8 mouse cellular contexts compared by ENCODE assay signal in genomic region chr3:89281579-89282290, GRCm38 (mm10). TPM values are rescaled to one million over a fixed set of nuclear protein-coding genes. Genes with fewer than 3 reads are reported as not detected.
DNase-seq lines count a peak whose midpoint lies in the region; ATAC-seq lines count a peak whose summit lies in the region.

No protein-coding gene starts in this region.

- ATAC-seq in activated CD4-positive, CD25-positive, alpha-beta regulatory T cell, adult 4 months = peak; percentile 65
- ATAC-seq in common myeloid progenitor, adult 5-6 weeks (replicated peaks; ENCODE audit: low read depth, poor library complexity, severe bottlenecking) = peak; percentile 72
- ATAC-seq in intestine, embryonic 14.5 days (replicated peaks; ENCODE audit: low FRiP score, low TSS enrichment, low read depth) = no peak
- peak; percentile 33; the same call in 1 of the 2 replicates for ATAC-seq in midbrain, embryonic 11.5 days (ENCODE audit: low FRiP score)

- peak; percentile 78 to 84 for DNase-seq in gastrocnemius, postnatal 36 days
- DNase-seq in intestine, embryonic 14.5 days (ENCODE audit: low spot score) = peak; percentile 90
- peak; percentile 89 for DNase-seq in limb, embryonic 10.5 days (ENCODE audit: low spot score)
- DNase-seq in midbrain, embryonic 11.5 days (ENCODE audit: low spot score, missing footprints) = peak; percentile 99
- DNase-seq in right cerebral cortex, postnatal 4 days = peak; percentile 89
- peak; percentile 75 for DNase-seq in yolk sac, embryonic 10.5 days (ENCODE audit: low spot score)

- peak overlapping the region; percentile 43; the same call in 1 of the 2 replicates for H3K9ac ChIP-seq in intestine, embryonic 14.5 days (ENCODE audit: low read length)
- peak overlapping the region; percentile 61 for H3K9ac ChIP-seq in midbrain, embryonic 11.5 days (ENCODE audit: low read length)

- peak overlapping the region; percentile 71 for H3K4me2 ChIP-seq in intestine, embryonic 14.5 days (ENCODE audit: low read length)
- peak overlapping the region; percentile 91 for H3K4me2 ChIP-seq in midbrain, embryonic 11.5 days

- intact Hi-C loops in gastrocnemius, postnatal 36 days (cut with DNase I) = loop anchor here (1.0 kb wide), 1 partner anchor 32 kb away; no protein-coding TSS in a partner anchor

- H3K36me3 ChIP-seq in intestine, embryonic 14.5 days (ENCODE audit: control insufficient read depth, insufficient read depth, low read length) = no peaks in the 10 kb centered on the region
- H3K36me3 ChIP-seq in limb, embryonic 10.5 days = no peaks in the 10 kb centered on the region
- no peaks in the 10 kb centered on the region for H3K36me3 ChIP-seq in midbrain, embryonic 11.5 days (ENCODE audit: control insufficient read depth, insufficient read depth, low read length)

- WGBS in intestine, embryonic 14.5 days = 13% methylated on average over 20 of the region's 20 CpGs
- WGBS in limb, embryonic 10.5 days = 10% methylated on average over 20 of the region's 20 CpGs
- WGBS in midbrain, embryonic 11.5 days = 12% methylated on average over 20 of the region's 20 CpGs

- H3K27ac ChIP-seq in intestine, embryonic 14.5 days (ENCODE audit: low read depth) = peak overlapping the region; percentile 85
- peak overlapping the region; percentile 81 for H3K27ac ChIP-seq in limb, embryonic 10.5 days
- no peak overlapping the region for H3K27ac ChIP-seq in midbrain, embryonic 11.5 days (ENCODE audit: low read depth, low read length)

- H3K4me1 ChIP-seq in intestine, embryonic 14.5 days (replicated peaks; ENCODE audit: control insufficient read depth, insufficient read depth, low read length) = peaks cover 43% of the 10 kb centered on the region
- peaks cover 65% of the 10 kb centered on the region for H3K4me1 ChIP-seq in limb, embryonic 10.5 days
- peaks cover 21% of the 10 kb centered on the region for H3K4me1 ChIP-seq in midbrain, embryonic 11.5 days (ENCODE audit: control insufficient read depth, insufficient read depth, low read length)

- H3K27me3 ChIP-seq in intestine, embryonic 14.5 days (replicated peaks; ENCODE audit: control insufficient read depth, insufficient read depth, low read length) = 0 out of 2 replicates have a peak, but pooled peaks cover 4% of the 10 kb centered on the region
- H3K27me3 ChIP-seq in limb, embryonic 10.5 days (ENCODE audit: low read depth, poor library complexity, severe bottlenecking) = peaks cover 54% of the 10 kb centered on the region
- peaks cover 41% of the 10 kb centered on the region for H3K27me3 ChIP-seq in midbrain, embryonic 11.5 days (ENCODE audit: control insufficient read depth, insufficient read depth, low read length)

- H3K4me3 ChIP-seq in intestine, embryonic 14.5 days (ENCODE audit: low read depth, low read length) = peak overlapping the region; percentile 61
- peak overlapping the region; percentile 56 for H3K4me3 ChIP-seq in limb, embryonic 10.5 days
- H3K4me3 ChIP-seq in midbrain, embryonic 11.5 days (ENCODE audit: low read depth, low read length) = peak overlapping the region; percentile 40

- no peaks in the 10 kb centered on the region for H3K9me3 ChIP-seq in intestine, embryonic 14.5 days (ENCODE audit: control insufficient read depth, low read length)
- no peaks in the 10 kb centered on the region for H3K9me3 ChIP-seq in limb, embryonic 10.5 days (replicated peaks)
- no peaks in the 10 kb centered on the region for H3K9me3 ChIP-seq in midbrain, embryonic 11.5 days (ENCODE audit: control insufficient read depth, low read length)

RNA-seq across cellular contexts. Expression of gene Efna1, which starts 0.8 kb away (rescaled TPM):
- polyA plus RNA-seq in activated CD4-positive, CD25-positive, alpha-beta regulatory T cell, adult 4 months (2017; shearing (Covaris generic)) = not detected
- not detected in 2 replicates for total RNA-seq in common myeloid progenitor, adult 5-6 weeks (2017)
- total RNA-seq in gastrocnemius, postnatal 36 days (2021) = 10 to 100 TPM; 10.1 to 11.5 TPM
- 46.2 and 46.6 TPM in 2 replicates for polyA plus RNA-seq in intestine, embryonic 14.5 days (2014; fragmentation: Nextera tagmentation; extraction: Ambion mirVana)
- 29.8 and 36.8 TPM in 2 replicates for polyA plus RNA-seq in limb, embryonic 10.5 days (2016; fragmentation: Nextera tagmentation; extraction: Ambion mirVana)
- 12.2 and 12.5 TPM in 2 replicates for polyA plus RNA-seq in midbrain, embryonic 11.5 days (2014; fragmentation: Nextera tagmentation; extraction: Ambion mirVana)

RNA-seq across cellular contexts. Expression of gene Slc50a1, which starts 11.4 kb away (rescaled TPM):
- 100 to 1,000 TPM; 195 to 254 TPM for polyA plus RNA-seq in activated CD4-positive, CD25-positive, alpha-beta regulatory T cell, adult 4 months (2017; shearing (Covaris generic))
- 32.5 and 65.3 TPM in 2 replicates for total RNA-seq in common myeloid progenitor, adult 5-6 weeks (2017)
- 1 to 10 TPM; 8.3 to 9.1 TPM for total RNA-seq in gastrocnemius, postnatal 36 days (2021)
- 64.7 and 66.5 TPM in 2 replicates for polyA plus RNA-seq in intestine, embryonic 14.5 days (2014; fragmentation: Nextera tagmentation; extraction: Ambion mirVana)
- 33.2 and 41.3 TPM in 2 replicates for polyA plus RNA-seq in limb, embryonic 10.5 days (2016; fragmentation: Nextera tagmentation; extraction: Ambion mirVana)
- polyA plus RNA-seq in midbrain, embryonic 11.5 days (2014; fragmentation: Nextera tagmentation; extraction: Ambion mirVana) = 33.0 and 34.7 TPM in 2 replicates

RNA-seq across cellular contexts. Expression of gene Dpm3, which starts 22.6 kb away (rescaled TPM):
- polyA plus RNA-seq in activated CD4-positive, CD25-positive, alpha-beta regulatory T cell, adult 4 months (2017; shearing (Covaris generic)) = 100 to 1,000 TPM; 124 to 160 TPM
- 63.6 and 66.6 TPM in 2 replicates for total RNA-seq in common myeloid progenitor, adult 5-6 weeks (2017)
- total RNA-seq in gastrocnemius, postnatal 36 days (2021) = 10 to 100 TPM; 16.6 to 23.2 TPM
- polyA plus RNA-seq in intestine, embryonic 14.5 days (2014; fragmentation: Nextera tagmentation; extraction: Ambion mirVana) = 143 and 188 TPM in 2 replicates
- 82.5 and 84.0 TPM in 2 replicates for polyA plus RNA-seq in limb, embryonic 10.5 days (2016; fragmentation: Nextera tagmentation; extraction: Ambion mirVana)
- 83.0 and 87.2 TPM in 2 replicates for polyA plus RNA-seq in midbrain, embryonic 11.5 days (2014; fragmentation: Nextera tagmentation; extraction: Ambion mirVana)

RNA-seq across cellular contexts. Expression of gene Trim46, which starts 35.6 kb away (rescaled TPM):
- polyA plus RNA-seq in activated CD4-positive, CD25-positive, alpha-beta regulatory T cell, adult 4 months (2017; shearing (Covaris generic)) = 1 to 10 TPM; 2.1 to 3.4 TPM
- total RNA-seq in common myeloid progenitor, adult 5-6 weeks (2017) = 0.49 and 7.1 TPM in 2 replicates
- under 1 TPM; 0.15 to 0.17 TPM for total RNA-seq in gastrocnemius, postnatal 36 days (2021)
- polyA plus RNA-seq in intestine, embryonic 14.5 days (2014; fragmentation: Nextera tagmentation; extraction: Ambion mirVana) = 3.3 and 3.5 TPM in 2 replicates
- polyA plus RNA-seq in limb, embryonic 10.5 days (2016; fragmentation: Nextera tagmentation; extraction: Ambion mirVana) = 3.4 and 6.1 TPM in 2 replicates
- 7.1 and 8.5 TPM in 2 replicates for polyA plus RNA-seq in midbrain, embryonic 11.5 days (2014; fragmentation: Nextera tagmentation; extraction: Ambion mirVana)

RNA-seq across cellular contexts. Expression of gene Krtcap2, which starts 36.0 kb away (rescaled TPM):
- 100 to 1,000 TPM; 275 to 319 TPM for polyA plus RNA-seq in activated CD4-positive, CD25-positive, alpha-beta regulatory T cell, adult 4 months (2017; shearing (Covaris generic))
- 142 and 159 TPM in 2 replicates for total RNA-seq in common myeloid progenitor, adult 5-6 weeks (2017)
- 10 to 100 TPM; 58.3 to 63.3 TPM for total RNA-seq in gastrocnemius, postnatal 36 days (2021)
- polyA plus RNA-seq in intestine, embryonic 14.5 days (2014; fragmentation: Nextera tagmentation; extraction: Ambion mirVana) = 331 and 346 TPM in 2 replicates
- 272 and 282 TPM in 2 replicates for polyA plus RNA-seq in limb, embryonic 10.5 days (2016; fragmentation: Nextera tagmentation; extraction: Ambion mirVana)
- 261 and 270 TPM in 2 replicates for polyA plus RNA-seq in midbrain, embryonic 11.5 days (2014; fragmentation: Nextera tagmentation; extraction: Ambion mirVana)

Comparison
In these comparisons a context has a peak if more than half of its experiments do, and no peak if none do; other contexts are left out.
1. RNA of gene Efna1, which starts 0.8 kb away (polyA plus RNA-seq): 46.2 to 46.6 TPM in intestine, embryonic 14.5 days, 29.8 to 36.8 TPM in limb, embryonic 10.5 days and 12.2 to 12.5 TPM in midbrain, embryonic 11.5 days; not detected in activated CD4-positive, CD25-positive, alpha-beta regulatory T cell, adult 4 months; every median in the first group is over 10 times any median in the second.
2. Peak in every context shown above with its lines, with median percentiles within 50 percentile points of each other: DNase-seq and H3K4me3 ChIP-seq.